Mouse (Mus musculus): ENCODE results near the gene Gm26920. TPM values are rescaled to one million over a fixed set of nuclear protein-coding genes. Genes with fewer than 3 reads are reported as not detected.

Gm26920 gene
- not detected for total RNA-seq (2023)

DNA sequence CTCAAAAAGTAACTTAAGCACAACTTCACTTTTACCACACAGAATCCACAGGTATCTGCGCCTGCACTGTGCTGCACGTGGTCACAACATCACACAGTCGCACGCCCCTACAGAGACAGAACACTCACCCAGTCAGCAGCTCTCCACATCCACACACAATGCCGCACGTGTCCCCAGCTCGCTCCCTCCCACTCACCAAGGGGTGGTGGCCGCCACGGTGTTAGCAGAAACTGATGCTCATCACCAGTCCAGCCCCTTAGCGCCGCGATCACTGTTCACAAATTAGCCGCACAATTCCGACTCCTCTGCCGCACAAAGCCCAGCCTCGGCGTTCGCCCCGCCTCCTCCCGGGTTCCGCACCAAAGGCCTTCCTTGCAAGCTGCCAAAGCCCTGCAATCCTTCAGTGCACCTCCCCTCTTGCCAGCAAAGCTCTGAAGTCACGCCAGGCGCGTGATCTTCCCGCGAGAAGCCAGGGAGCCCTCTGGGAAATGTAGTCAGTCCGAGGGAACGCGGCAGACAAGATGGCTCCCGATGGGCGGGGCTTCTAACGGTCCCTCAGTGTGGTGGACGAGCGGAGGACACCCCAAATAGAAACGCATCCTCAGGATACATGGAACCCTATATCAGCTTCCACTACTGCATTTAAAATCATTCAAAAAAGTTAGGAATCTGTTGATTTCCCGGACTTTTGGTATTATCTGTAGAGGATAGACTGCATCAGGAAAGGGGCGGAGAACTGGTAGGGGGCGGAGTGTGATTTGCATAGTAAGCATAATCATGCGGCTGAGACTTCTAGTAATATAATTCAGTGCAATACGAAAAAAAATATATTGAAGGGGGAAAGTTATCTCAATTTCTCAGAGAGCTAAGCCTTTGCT, at the start of gene Gm26920, which contains the start of gene Zfp566:
Gene Gm26920, minus strand, starts transcription at position 319 of the 878 bp plus-strand sequence.
Gene Zfp566, minus strand, starts transcription at position 436 of the 878 bp plus-strand sequence.

DNA sequence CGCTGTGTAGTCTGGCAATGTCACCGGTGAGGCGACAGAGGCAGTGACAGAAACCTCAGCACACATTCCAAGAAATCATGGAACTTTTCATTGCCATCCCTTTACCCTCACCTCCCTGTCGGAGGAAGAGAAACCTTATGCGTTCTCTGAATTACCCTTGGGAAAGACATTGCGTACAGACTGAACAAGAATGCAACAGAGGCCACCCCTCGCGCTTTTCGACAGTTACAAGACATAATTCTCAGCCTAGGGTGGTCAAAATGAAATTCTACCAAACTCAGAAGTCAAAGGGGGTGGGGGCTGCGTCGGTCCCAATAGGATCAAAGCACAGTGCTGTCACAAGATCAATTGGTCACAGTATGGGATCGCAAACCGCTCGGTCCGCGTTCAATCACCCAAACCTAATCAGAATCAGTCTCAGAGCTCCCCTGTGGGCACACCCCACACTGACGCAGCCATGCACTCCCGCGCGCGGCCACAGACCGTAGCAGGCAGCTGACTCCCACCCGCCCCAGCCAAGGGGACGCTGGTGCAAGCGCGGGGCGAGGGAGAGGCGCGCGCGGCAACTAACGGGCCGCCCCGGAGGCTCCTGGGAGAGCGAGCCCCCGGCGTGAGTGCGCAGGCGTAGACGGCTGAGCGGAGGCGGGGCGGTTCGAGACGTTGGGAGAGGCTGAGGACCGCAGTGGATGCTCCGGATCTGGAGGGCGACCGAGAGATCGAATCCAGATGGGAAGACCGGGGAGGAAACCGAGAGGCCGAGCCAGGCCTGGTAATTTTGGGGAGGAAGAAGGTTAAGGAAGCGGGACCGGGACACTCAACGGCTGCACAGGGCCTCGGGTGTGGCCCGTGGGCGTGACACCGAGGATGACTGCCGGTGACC, 31.3 kb upstream of the Gm26920 start, which contains the start of gene Zfp382:
Gene Zfp382, plus strand, starts transcription at position 635 of the 880 bp plus-strand sequence.

DNA sequence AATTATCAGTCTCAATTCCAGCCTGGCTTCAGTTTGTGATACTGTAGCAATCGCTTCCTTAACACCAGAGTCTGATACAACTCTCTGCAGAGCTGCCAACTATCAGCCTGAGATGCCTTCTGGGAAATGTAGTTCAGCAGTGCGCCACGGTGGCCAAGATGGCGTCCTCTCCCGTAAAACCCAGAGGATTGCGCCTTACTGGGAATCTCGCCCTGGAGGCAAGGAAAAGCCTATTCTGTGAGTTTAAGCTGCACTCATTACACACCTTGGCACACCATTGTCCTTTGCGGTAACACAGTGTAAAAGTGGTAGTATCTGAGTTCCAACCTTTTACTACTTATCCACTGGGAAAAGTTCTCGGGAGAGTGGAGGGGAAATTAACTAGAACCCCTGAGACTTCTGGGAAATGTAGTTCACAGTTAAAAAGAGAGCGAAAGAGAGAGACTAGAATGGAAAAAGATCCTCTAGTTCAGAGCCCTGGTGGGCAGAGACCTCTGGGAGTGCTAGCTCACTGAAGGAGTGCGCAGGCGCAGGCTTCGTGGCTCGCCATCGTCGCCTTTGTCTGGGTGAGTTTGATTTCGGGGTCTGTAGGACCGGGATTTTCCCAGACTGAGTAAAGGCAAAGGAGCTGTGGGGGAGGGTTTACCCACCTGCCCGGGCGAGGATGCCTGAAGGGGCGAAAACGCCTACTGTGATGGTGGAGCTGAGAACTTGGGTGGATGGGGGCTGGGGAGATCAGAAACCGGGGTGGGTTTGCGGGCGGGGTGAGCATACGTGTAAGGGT, 4.6 kb upstream of the Gm26920 start, which contains the start of gene Zfp260:
Gene Zfp260, plus strand, starts transcription at position 132 of the 784 bp plus-strand sequence.

DNA sequence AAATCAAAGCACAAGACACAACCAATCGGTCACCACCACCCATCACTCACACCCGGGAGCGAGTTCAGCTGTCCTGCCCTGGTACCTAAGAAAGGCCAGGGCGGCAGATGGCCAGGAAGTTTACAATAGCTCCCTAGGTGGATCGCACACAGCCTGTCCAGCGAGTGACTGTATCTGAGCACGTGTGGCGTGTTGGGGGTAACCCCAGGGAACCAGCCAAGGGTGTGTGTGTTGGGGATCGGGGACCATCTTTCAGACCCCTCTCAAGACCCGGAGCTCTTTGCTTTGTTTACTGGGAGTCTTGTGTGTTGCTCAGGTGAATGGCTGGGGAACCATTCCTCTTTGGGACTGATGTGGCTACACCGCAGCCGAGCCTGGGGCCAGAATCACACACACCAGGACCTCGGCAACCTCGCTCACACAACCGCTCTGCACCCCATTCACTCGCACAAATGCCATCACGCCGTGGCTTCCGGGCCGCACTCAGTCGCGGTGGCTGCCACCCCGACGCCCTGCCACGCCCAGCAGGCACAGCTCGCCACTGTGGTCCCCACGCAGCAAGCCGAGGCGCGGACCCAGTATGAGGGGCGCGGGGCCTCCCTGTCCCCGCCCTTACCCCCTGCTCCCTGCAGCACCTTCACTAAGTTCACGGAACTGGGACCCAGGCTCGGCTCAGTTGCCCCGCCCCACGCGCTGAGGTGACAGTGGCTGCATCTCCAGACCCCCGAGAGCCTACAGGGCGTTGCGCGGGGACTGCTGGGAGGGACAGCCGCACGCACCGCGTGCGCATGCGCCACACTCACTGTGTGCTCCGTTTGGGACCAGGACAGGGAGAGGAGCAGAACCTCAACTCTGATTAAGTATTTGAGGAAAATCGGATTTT, 17.8 kb downstream of the Gm26920 start, which contains the start of gene Zfp82:
Gene Zfp82, minus strand, starts transcription at position 755 of the 883 bp plus-strand sequence.

DNA sequence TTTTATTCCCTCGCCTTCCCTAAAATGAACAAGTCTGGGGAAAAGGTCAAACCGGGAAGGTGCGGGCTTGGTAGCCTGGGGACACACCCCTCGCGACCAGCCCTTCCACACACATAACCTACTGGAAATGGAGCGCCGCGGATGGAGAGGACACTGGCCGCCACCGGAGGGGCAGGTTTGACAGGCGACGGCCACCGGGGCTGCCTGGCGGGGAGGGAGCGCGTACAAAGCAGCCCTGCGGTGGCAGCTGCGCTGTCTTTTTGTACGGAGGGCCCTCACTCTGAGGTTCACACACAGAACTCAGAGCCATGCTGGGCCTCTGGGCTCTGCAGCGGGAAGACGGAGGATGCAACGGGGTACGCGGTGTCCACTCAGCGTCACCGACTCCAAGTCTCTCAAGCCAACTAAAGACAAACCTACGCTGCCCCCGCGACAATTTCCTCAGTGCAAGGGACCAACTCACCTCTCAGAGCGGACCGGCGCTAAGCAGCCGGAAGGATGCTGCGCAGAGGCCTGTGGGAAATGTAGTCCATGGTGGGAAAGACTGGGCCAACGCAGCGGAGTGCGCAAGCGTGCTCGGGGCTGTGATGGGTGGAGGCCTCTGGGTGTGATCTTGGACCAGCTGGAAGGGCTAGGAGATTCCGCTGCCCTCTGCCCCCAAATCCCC, 39.2 kb downstream of the Gm26920 start, which contains the start of gene Zfp14:
Gene Zfp14, minus strand, starts transcription at position 499 of the 667 bp plus-strand sequence.

Other genes starting within 250 kb of the Gm26920 start
- under 1 TPM; 0.24 to 0.73 TPM for gene Zfp940, start 236.7 kb downstream of the Gm26920 start, total RNA-seq (2023)
- 1 to 10 TPM; 2.0 TPM for gene Zfp420, start 230.4 kb downstream of the Gm26920 start, total RNA-seq (2023)
- 1 to 10 TPM; 1.7 to 2.4 TPM for gene Zfp27, start 183.8 kb downstream of the Gm26920 start, total RNA-seq (2023)
- gene Zfp383, start 182.2 kb downstream of the Gm26920 start, total RNA-seq (2023): under 1 TPM; 0.46 to 0.80 TPM
- gene Zfp74, start 136.3 kb downstream of the Gm26920 start, total RNA-seq (2023): 1 to 10 TPM; 2.7 to 3.3 TPM
- gene Zfp568, start 106.5 kb downstream of the Gm26920 start, total RNA-seq (2023): 10 to 100 TPM in 1 of 2 experiments, 1 to 10 TPM in 1; 9.7 to 13.8 TPM
- under 1 TPM; 0.44 to 0.71 TPM for gene Zfp14, start 39.0 kb downstream of the Gm26920 start, total RNA-seq (2023)
- under 1 TPM; 0.47 to 0.77 TPM for gene Zfp82, start 17.5 kb downstream of the Gm26920 start, total RNA-seq (2023)
- 1 to 10 TPM in 1 of 2 experiments, under 1 TPM in 1; 0.57 to 2.0 TPM for gene Zfp566, start 117 bp upstream of the Gm26920 start, total RNA-seq (2023)
- 1 to 10 TPM; 5.9 to 6.9 TPM for gene Zfp260, start 4.4 kb upstream of the Gm26920 start, total RNA-seq (2023)
- gene Zfp382, start 31.5 kb upstream of the Gm26920 start, total RNA-seq (2023): 10 to 100 TPM; 10.5 to 11.6 TPM
- gene Zfp146, start 79.3 kb upstream of the Gm26920 start, total RNA-seq (2023): 10 to 100 TPM; 13.5 to 18.0 TPM
- gene Cox7a1, start 93.7 kb upstream of the Gm26920 start, total RNA-seq (2023): 1 to 10 TPM; 1.5 to 1.6 TPM
- 100 to 1,000 TPM; 225 to 239 TPM for gene Capns1, start 108.4 kb upstream of the Gm26920 start, total RNA-seq (2023)
- 10 to 100 TPM; 30.4 to 34.5 TPM for gene Polr2i, start 141.5 kb upstream of the Gm26920 start, total RNA-seq (2023)
- 10 to 100 TPM; 38.7 to 46.2 TPM for gene Tbcb, start 141.9 kb upstream of the Gm26920 start, total RNA-seq (2023)
- not detected for gene Ovol3, start 145.3 kb upstream of the Gm26920 start, total RNA-seq (2023)
- under 1 TPM; 0.27 to 0.37 TPM for gene Thap8, start 189.7 kb upstream of the Gm26920 start, total RNA-seq (2023)
- 10 to 100 TPM; 16.6 to 21.5 TPM for gene Wdr62, start 190.0 kb upstream of the Gm26920 start, total RNA-seq (2023)
- gene Clip3, start 201.3 kb upstream of the Gm26920 start, total RNA-seq (2023): not detected
- 10 to 100 TPM; 14.6 to 14.7 TPM for gene Alkbh6, start 218.3 kb upstream of the Gm26920 start, total RNA-seq (2023)
- under 1 TPM in 1 of 2 experiments, not detected in 1; 0.76 TPM for gene Syne4, start 224.4 kb upstream of the Gm26920 start, total RNA-seq (2023)
- gene E130208F15Rik, start 231.3 kb upstream of the Gm26920 start, total RNA-seq (2023): not detected
- 1 to 10 TPM; 3.2 to 3.4 TPM for gene Sdhaf1, start 233.5 kb upstream of the Gm26920 start, total RNA-seq (2023)